Mouse (Mus musculus) brain, embryonic 14.5 days (tissue): ENCODE measurements at regions not wholly inside any gene's neighbourhood (a gene's known extent, or its start where the extent isn't known, plus 50 kb on each side); places are given as distances from the start of the nearest gene placed in this dataset.

Source experiments
- CTCF ChIP-seq: fragments of 200-500 bp; IDR thresholded peaks from 2 replicates; pipeline ENCODE4 v1.5.1; 2012; ENCODE audit warnings: inconsistent platforms, mild to moderate bottlenecking, moderate library complexity, borderline replicate concordance; ENCODE audit not compliant: insufficient read depth, insufficient read length; ENCODE audit errors: extremely low read depth
- POLR2A ChIP-seq: fragments of 200-500 bp; IDR thresholded peaks from 2 replicates; pipeline ENCODE4 v1.6.1; 2012; ENCODE audit warnings: mild to moderate bottlenecking, inconsistent platforms, borderline replicate concordance; ENCODE audit not compliant: poor library complexity, insufficient read depth, insufficient read length, severe bottlenecking; ENCODE audit errors: extremely low read depth

GRCm38 (mm10) chr12:109531347-109532023 is 68.6 kb downstream of the Rtl1 start:
- TF ChIP-seq CTCF = no peak
- no peak for TF ChIP-seq POLR2A
